Mouse (Mus musculus) lung, postnatal 14 days (tissue): ENCODE measurements around the gene Foxp4.

Source experiments
- DNase-seq: peaks from one replicate; pipeline ENCODE4 v3.0.0; 2021

Gene Foxp4

DNA sequence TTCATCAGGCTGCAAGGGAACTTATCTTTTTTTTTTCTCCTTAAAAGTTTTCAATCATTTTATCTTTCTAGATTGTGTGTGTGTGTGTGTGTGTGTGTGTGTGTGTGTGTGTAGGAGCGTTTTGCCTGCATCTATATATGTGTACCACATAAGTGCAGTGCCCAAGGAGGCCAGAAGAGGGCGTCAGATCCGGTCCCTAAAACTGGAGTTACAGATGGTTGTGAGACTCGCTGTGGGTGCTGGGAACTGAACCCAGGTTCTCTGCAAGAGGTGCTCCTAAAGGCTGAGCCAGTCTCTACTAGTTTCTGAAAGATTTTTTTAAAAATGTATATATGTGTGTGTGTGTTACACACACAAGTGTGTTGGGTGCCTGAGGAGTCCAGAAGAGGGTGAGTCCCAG, 5.0 kb upstream of the Foxp4 start:
- no peak for DNase-seq

- DNase-seq, result no peak
Observed at GRCm38 (mm10) chr17:47925988-47926387, 1.5 kb upstream of the Foxp4 start.

- no peak for DNase-seq
Observed at GRCm38 (mm10) chr17:47925340-47925926, 988 bp upstream of the Foxp4 start.

- peak; percentile 70 for DNase-seq
Observed at GRCm38 (mm10) chr17:47923678-47924382, 615 bp downstream of the Foxp4 start.

DNA sequence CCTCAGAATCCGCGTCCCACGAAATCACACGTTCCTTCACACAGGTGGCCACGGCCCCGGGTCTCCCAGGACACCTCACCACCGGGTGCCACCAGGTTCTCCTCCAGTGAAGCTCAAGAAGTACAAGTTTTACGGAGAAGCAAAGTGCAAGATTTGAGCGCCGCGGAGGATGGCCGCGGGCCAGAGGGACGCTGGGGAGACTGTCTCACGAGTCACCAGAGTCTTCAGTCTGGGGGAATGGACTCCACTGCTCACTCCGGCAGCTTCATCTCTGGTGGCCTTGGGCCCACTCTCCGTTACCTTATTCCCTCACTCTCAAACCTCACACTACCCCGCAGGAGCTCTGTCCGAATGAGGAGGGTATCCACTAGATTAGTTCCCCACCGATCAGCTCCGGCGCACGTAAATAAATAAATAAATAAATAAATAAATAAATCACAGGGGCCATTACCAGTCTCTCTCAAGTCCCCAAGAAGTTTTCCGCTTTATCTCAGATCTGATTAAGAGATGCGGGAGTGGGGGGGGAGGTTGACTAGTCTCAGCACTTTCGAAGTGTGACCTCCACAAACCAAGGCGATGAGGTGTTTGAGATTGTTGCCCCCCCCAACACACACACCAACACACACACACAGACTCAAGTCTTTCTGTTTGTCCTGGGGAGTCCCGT, 1.3 kb downstream of the Foxp4 start:
- peak; percentile 58 for DNase-seq

DNA sequence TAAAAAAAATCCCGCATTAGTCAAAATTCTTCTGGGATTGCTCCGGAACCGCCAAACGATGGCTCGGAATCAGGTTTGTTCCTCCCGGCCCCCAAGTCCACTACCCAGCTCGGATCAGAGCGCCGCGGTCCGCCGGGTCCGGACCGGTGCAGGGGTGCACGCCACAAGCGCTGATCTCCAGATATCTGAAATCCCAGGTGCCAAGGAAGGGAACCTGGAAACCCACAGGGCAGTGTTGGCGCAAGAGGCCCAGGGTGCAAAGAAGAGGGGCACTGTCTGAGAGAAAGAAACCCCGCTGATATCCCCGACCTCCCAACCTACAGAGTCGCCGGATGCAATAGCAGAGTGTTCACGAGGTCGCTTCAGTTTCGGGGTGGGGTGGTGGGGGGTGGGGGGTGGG, 1.9 kb downstream of the Foxp4 start:
- no peak for DNase-seq

GRCm38 (mm10) chr17:47922116-47922515, 2.3 kb downstream of the Foxp4 start:
- DNase-seq, result no peak

DNA sequence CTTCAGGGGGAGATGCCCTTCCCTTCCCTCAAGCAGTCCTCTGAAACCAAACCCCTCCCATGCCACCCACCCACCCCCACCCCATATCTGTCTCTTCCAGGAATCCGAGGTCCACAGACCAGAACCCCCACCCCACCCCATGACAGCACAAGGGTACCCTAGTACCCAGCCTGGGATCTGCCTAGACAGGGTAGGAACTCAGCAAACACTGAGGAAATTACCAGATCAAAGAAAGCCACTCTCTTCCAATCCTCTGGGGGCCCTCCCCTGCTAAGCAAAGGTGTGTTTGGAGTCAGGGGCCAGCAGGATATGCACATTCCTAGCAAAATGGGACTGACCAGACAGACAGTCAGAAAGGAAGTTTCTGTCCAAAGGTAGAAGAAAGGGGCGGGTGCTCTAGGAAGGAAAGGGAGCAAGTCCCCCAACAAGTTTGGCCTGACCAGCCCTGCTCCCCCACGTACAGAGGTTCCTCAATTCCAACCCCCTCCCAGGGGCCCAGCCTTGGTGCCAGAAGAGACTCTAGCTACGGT, 3.2 kb downstream of the Foxp4 start:
- no peak for DNase-seq

DNA sequence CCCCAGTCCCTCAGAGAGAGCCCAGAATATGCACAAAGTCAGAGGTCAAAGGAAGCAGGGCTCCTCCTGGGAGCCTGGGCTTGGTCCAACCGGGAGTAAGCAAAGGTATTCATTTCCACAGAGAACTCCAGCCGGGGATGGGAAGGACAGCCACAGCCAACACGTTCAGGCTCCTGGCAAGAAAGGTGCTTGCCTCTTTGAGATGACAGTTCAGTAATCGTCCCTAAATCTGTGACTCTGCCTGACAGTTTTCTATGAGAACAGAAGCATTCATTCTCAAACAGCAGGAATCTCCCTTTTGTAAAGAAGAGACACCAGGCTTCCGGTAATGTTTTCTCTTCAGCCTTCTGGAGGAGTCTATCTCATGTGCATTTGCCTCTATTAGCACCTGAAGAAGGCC, 4.6 kb downstream of the Foxp4 start:
- DNase-seq, result no peak

DNA sequence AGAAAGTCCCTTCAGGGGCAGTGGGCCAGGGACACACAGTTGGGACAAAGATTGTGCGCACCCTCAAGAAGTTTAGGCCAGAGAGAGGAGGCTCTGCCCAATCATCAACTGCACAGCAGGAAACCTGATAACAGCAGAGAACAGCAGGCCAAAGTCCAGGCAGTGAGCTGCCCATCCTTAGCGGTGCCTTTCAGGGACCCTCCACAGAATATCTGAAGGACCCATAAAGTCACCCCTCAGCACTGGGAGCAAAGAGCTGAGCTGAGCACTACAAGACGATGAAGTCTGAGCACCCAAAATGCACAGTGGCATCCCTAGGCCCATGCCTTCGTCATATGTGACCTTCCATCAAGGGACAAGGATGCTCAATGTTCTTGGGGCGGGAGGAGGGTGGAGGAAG, 6.5 kb downstream of the Foxp4 start:
- DNase-seq, result no peak

- DNase-seq, result no peak
Observed at GRCm38 (mm10) chr17:47917212-47917611, 7.2 kb downstream of the Foxp4 start.

DNA sequence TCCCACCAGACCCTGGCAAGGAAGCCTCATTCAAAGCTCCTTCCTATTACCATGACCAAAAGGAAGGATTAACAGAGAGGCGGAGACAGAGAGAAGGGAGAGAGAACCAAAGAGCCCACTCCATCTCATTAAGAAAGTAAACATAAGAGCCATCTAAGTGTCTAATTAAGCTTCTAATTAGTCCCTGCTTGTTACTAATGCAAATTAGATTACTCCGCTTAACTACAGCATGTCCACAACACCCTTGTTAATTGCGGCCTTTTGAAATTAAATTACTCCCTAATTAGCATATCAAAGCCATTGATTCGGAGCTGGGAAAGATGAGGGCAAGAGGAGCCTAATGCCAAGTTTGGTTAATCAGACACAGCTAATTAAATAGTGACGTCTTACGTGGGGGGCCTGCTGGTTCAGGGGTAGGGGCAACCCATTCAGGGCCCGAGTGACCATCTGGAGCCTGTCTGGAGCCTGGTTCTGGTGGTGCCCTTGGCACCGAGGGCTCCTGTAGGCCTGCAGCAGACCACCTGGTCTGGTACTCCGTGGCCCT, 9.7 kb downstream of the Foxp4 start:
- no peak for DNase-seq

GRCm38 (mm10) chr17:47909091-47910001, 15.1 kb downstream of the Foxp4 start:
- DNase-seq, result peak; percentile 56

DNA sequence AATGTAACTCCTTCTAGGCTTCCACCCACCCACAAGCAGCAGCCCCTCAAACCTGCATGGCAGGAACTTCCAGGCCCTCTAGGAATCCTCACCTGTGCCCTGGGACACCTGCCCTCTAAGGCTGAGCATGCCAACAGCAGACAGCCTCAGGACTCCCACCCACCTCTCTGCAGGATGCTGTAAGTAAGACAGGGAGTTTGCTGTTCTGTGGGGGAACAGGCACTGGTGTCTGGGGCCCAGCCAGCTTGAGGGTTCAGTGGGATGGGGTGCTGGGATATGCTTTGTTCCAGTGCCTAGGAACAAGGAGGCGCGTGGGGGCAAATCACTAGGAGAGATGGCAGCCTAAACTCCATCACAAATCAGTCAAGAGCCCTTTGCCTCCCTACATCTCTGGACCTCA, 16.4 kb downstream of the Foxp4 start:
- DNase-seq, result no peak

- DNase-seq, result no peak
Observed at GRCm38 (mm10) chr17:47907366-47907920, 17.0 kb downstream of the Foxp4 start.

- no peak for DNase-seq
Observed at GRCm38 (mm10) chr17:47903846-47904680, 20.4 kb downstream of the Foxp4 start.

GRCm38 (mm10) chr17:47901782-47902181, 22.7 kb downstream of the Foxp4 start:
- DNase-seq, result no peak

- DNase-seq, result no peak
Observed at GRCm38 (mm10) chr17:47900716-47901115, 23.7 kb downstream of the Foxp4 start.

DNA sequence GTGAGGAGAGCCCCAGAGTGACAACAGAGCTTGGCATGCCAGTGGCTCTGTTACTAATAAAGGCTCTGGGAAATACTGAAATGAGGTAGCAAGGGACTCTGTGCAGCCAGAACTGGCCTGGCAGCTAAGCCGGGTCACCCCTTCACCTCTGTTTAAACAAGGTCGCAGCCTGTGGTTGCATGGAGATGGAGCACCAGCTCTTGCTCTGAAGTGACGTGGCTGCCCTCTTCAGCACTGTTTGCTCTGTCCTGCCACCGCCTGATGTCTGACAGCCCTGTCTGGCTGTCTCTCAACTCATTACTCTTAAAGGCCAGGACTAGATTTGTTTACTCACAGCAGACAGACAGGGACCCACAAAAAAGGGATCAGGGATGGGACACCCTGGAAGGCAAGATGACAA, 25.3 kb downstream of the Foxp4 start:
- DNase-seq, result peak; percentile 69

- peak; percentile 68 for DNase-seq
Observed at GRCm38 (mm10) chr17:47897956-47898752, 26.3 kb downstream of the Foxp4 start.

GRCm38 (mm10) chr17:47889727-47890126, 34.7 kb downstream of the Foxp4 start:
- DNase-seq, result peak; percentile 34
